Mouse (Mus musculus): Measurements from ENCODE around the gene Ube2f. TPM values are rescaled to one million over a fixed set of nuclear protein-coding genes. Genes with fewer than 3 reads are reported as not detected.

The Ube2f gene
- 84.5 and 96.4 TPM in 2 replicates for polyA plus RNA-seq (2016; fragmentation: Nextera tagmentation; extraction: Ambion mirVana)

DNA sequence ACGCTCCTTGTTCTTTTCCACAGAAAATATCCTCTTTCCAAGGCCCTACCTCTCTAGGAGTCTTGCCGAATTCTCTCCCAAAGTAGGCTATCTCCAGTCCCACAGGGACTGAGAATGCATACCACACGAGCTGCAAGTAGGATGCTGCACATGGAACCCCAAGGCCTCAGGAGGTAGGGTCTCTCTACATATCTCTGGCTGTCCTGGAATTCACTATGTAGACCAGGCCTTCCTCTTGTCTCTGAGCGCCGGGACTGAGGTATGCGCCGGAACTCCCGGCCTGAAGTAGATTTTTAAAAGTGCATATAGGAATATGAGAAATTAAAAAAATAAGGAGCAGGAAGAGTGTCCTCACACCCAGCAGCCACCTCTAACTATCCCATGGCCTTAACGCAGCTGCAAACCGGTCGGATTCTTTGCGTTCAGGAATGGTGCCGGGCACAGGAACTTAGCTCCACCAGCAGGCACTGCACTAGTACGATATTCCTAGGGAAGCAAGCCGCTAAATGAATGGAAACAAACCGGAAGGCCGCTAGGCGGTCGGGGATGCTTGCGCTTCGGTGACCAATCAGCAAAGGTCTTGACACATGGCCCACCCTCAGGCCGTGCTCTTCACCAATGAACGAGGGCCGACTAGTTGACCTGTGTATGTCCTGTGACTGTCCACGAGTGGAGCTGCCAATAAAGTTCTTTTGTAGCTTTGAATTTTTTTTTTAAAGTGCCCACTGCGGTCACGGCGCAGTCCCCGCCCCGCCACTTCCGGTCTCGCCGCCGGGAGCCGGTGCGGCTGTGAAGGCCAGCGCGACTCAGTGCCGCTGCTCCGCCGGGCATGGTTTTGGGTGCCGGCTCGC is at the start of gene Ube2f:
TSS of gene Ube2f (plus strand) at position 741 of the 851 bp plus-strand sequence.
- WGBS, result 1% methylated on average over 43 of the region's 43 CpGs
- peak within 1 kb of the TSS; percentile 92 for H3K27ac ChIP-seq
- no peaks in the 10 kb centered on the region for H3K9me3 ChIP-seq (replicated peaks)
- peak within 1 kb of the TSS; percentile 89 for H3K4me3 ChIP-seq
- H3K27me3 ChIP-seq (ENCODE audit: low read depth, poor library complexity, severe bottlenecking), result no peaks in the 10 kb centered on the region
- peak; percentile 90 for DNase-seq (ENCODE audit: low spot score)
- H3K36me3 ChIP-seq, result peaks cover 7% of the 10 kb centered on the region
- H3K4me1 ChIP-seq, result peaks cover 23% of the 10 kb centered on the region

DNA sequence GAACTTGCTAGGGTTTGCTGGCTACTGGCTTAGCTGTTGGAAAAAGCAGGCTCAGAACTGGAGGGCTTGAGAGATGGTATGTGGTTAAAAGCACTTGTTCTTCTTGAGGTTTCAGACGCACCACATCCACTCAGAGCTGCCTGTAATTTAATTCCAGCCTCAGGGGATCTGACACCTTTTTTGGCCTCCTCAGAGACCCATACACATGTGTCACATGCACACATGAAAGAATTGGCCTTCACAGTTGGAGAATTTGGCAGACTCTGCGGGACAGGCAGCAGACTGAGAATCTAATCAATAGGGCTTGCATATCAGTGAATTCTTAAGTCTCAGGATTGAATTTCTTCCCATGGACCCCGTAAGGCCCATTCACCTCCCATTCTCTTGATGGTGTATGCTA is 49.0 kb upstream of the Ube2f start:
- Histone ChIP-seq H3K4me1 (peaks cover 18% of the 10 kb centered on the region), H3K36me3 (no peaks in the 10 kb centered on the region), H3K27ac (no peak overlapping the region), H3K4me3 (no peak overlapping the region), H3K9me3 (replicated peaks) (no peaks in the 10 kb centered on the region), H3K27me3 (ENCODE audit: low read depth, poor library complexity, severe bottlenecking) (no peaks in the 10 kb centered on the region)
- no peak for DNase-seq (ENCODE audit: low spot score)
- 66% methylated on average over 3 of the region's 3 CpGs for WGBS

DNA sequence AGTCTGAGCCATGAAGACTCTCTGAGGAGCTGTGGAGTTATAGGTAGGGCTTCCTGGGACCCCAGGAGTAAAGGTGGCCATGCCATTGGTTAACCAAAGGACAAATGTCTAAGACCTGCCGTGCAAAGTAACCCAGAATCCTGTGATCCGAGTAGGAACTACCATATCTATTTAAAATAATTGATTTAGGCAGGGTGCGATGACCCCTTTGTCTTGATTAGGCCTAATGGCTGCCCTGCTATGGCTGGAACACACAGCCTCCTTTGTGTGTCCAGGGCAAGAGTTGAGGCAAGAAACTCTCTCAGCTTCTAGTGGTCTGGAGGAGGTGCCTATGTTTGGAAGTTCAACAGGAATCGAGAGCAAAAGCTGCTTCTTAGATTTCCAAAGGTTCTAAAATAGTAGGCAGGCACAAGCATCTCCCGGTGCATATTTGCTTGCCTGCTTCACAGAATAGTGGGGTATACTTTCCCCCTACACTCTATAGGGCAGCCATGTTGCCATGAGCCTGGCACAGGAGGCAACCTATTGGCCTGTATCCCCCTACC is 45.8 kb upstream of the Ube2f start:
- H3K27me3 ChIP-seq (ENCODE audit: low read depth, poor library complexity, severe bottlenecking), result no peaks in the 10 kb centered on the region
- 85% methylated on average over 5 of the region's 5 CpGs for WGBS
- no peak overlapping the region for H3K27ac ChIP-seq
- H3K4me1 ChIP-seq, result peaks cover 18% of the 10 kb centered on the region
- H3K4me3 ChIP-seq, result no peak overlapping the region
- H3K36me3 ChIP-seq, result no peaks in the 10 kb centered on the region
- DNase-seq (ENCODE audit: low spot score), result no peak
- H3K9me3 ChIP-seq (replicated peaks), result no peaks in the 10 kb centered on the region

DNA sequence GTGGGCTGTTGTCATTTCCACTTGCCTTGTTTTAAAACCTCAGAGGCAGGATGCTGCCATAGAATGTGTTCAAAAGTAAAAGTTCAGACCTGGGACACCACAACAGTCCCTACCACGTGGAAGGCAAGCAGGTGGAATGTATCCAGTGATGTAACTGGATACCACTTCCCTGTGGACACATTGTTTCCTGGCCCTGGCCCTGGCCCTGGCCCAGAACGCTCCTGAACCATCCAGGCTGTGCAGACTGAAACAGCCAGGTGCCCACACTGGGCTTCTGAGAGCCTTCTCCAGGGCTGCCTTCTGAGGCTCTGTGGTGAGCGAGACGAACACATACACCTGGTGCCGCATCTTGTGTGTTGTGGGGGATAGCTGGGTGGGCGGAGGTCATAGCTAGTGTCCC is 44.5 kb upstream of the Ube2f start:
- H3K4me3 ChIP-seq, result no peak overlapping the region
- H3K4me1 ChIP-seq, result peaks cover 11% of the 10 kb centered on the region
- 85% methylated on average over 6 of the region's 6 CpGs for WGBS
- H3K27ac ChIP-seq, result no peak overlapping the region
- H3K27me3 ChIP-seq (ENCODE audit: low read depth, poor library complexity, severe bottlenecking), result no peaks in the 10 kb centered on the region
- no peaks in the 10 kb centered on the region for H3K9me3 ChIP-seq (replicated peaks)
- no peaks in the 10 kb centered on the region for H3K36me3 ChIP-seq
- no peak for DNase-seq (ENCODE audit: low spot score)

DNA sequence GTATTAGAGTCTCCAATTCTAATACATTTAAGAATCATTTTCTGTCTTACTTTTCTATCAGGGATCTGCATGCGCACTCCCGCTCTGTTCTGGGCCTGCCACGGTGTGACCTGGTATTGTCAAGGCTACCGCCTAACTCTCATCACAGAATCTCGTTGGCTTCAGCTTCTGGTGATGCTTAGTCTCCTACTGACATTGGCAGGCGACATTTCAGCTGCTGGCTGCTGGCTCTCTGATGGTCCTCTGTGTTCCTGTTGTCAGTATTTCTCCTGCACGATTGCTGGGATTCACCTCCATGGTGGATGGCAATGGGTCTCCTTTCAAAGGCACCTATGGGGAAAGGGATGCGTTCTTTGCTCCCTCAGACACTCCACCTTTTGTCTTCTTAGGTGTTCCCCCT is 43.8 kb upstream of the Ube2f start:
- H3K9me3 ChIP-seq (replicated peaks), result no peaks in the 10 kb centered on the region
- 79% methylated on average over 8 of the region's 8 CpGs for WGBS
- H3K4me3 ChIP-seq, result no peak overlapping the region
- DNase-seq (ENCODE audit: low spot score), result no peak
- no peaks in the 10 kb centered on the region for H3K27me3 ChIP-seq (ENCODE audit: low read depth, poor library complexity, severe bottlenecking)
- no peak overlapping the region for H3K27ac ChIP-seq
- H3K4me1 ChIP-seq, result peaks cover 9% of the 10 kb centered on the region
- H3K36me3 ChIP-seq, result no peaks in the 10 kb centered on the region

DNA sequence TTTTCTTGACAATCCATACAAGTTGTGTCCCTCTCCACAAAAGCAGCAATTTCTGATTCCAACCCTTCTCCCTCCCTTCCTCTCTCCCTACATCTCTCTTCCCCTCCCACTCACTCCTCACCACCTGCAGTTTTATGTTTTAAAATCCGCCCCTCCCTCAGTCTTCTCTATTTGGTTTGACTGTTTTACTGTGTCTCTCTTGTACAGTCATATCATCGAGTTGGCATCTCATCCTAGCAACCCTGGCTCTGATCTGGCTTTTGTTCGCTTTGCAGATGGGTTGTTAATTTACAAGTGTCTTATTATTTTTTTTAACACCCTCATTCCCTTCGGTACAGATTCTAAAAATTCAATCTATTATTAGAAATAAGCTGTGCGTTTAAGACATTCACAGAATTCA is 43.2 kb upstream of the Ube2f start:
- Histone ChIP-seq H3K9me3 (replicated peaks) (no peaks in the 10 kb centered on the region), H3K4me1 (peaks cover 10% of the 10 kb centered on the region), H3K27ac (no peak overlapping the region), H3K4me3 (no peak overlapping the region), H3K27me3 (ENCODE audit: low read depth, poor library complexity, severe bottlenecking) (no peaks in the 10 kb centered on the region), H3K36me3 (no peaks in the 10 kb centered on the region)
- DNase-seq (ENCODE audit: low spot score), result no peak
- 81% methylated on average over 5 of the region's 5 CpGs for WGBS

DNA sequence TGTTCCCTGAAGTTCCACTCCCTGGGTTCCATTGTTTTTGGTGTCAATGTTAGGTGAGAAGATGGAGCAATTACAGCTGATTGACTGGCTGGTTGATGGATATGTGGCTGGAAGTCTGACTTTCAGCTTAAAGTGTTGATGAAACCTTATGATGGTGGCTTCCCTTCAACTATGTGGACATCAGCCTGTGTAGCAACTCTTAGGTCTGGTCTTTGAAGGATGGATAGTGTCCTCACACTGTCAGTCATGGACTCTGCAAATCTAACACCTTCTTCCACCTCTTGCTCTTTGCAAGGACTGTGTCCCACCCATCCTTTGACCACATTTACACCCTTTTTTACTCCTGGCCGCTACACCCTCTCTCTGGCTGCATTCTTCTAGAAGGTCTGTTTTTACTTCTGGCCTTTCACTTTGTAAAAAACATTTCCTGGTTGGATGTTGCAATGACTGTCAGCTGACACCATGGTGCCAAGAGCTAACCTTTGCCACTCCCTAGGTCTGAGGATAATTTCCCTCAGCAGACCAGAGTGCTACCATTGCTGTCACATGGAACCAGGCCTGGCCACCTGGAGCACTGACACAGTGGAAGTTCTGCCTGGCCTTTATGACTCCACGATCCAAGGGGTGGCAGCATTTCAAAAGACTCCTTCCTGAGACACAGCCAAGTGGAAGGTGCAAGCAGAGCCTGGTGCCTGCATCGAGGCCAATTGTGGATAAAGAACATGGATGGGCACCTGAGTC is 42.6 kb upstream of the Ube2f start:
- Histone ChIP-seq H3K4me3 (no peak overlapping the region), H3K9me3 (replicated peaks) (no peaks in the 10 kb centered on the region), H3K27me3 (ENCODE audit: low read depth, poor library complexity, severe bottlenecking) (no peaks in the 10 kb centered on the region), H3K36me3 (no peaks in the 10 kb centered on the region), H3K4me1 (peaks cover 6% of the 10 kb centered on the region; the same call in 1 of the 2 replicates), H3K27ac (no peak overlapping the region)
- no peak for DNase-seq (ENCODE audit: low spot score)
- 72% methylated on average over 3 of the region's 3 CpGs for WGBS

DNA sequence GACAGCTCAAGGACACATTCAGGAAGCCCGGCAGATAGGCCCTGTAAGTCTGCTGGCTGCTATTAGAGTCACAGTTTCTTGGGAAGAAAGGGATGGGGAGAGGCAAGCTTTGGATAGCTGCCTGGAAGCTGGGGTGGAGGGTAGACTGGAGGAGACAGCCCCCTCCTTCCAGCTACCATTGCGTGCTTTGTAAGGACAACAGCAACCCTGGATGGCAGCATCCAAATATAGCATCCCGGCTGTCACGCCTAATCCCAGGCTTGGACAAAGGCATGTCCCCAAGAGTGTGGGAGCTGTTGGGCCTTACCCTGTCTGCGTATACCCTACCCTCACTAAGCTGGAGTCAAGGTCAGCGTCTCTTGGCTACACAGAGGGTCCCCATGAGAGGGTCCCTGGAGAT is 40.8 kb upstream of the Ube2f start:
- no peaks in the 10 kb centered on the region for H3K27me3 ChIP-seq (ENCODE audit: low read depth, poor library complexity, severe bottlenecking)
- no peaks in the 10 kb centered on the region for H3K36me3 ChIP-seq
- no peak overlapping the region for H3K4me3 ChIP-seq
- DNase-seq (ENCODE audit: low spot score), result no peak
- H3K27ac ChIP-seq, result no peak overlapping the region
- 90% methylated on average over 6 of the region's 6 CpGs for WGBS
- no peaks in the 10 kb centered on the region for H3K9me3 ChIP-seq (replicated peaks)
- H3K4me1 ChIP-seq, result peaks cover 15% of the 10 kb centered on the region

DNA sequence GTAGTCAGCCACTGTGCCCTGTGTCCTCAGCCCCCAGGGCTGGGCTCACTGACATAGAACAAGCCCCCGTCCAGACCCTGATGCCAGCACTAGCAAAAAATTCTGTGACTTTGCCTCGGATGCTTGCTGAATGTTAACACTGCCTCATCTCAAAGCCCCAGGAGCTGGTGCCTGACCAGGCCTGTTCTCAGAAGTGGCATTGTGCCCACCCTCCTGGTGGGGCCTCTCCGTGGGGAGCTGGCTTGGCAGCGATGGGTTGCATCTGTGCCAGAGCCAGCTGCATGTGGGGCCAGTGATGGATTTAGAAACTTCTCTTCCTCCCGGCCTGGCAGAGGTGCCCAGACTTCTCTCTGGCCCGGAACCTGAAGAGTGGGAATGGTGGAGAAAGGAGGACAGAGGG is 40.3 kb upstream of the Ube2f start:
- 88% methylated on average over 6 of the region's 6 CpGs for WGBS
- peaks cover 15% of the 10 kb centered on the region for H3K4me1 ChIP-seq
- H3K27ac ChIP-seq, result no peak overlapping the region
- no peak overlapping the region for H3K4me3 ChIP-seq
- DNase-seq (ENCODE audit: low spot score), result no peak
- H3K9me3 ChIP-seq (replicated peaks), result no peaks in the 10 kb centered on the region
- no peaks in the 10 kb centered on the region for H3K36me3 ChIP-seq
- no peaks in the 10 kb centered on the region for H3K27me3 ChIP-seq (ENCODE audit: low read depth, poor library complexity, severe bottlenecking)

DNA sequence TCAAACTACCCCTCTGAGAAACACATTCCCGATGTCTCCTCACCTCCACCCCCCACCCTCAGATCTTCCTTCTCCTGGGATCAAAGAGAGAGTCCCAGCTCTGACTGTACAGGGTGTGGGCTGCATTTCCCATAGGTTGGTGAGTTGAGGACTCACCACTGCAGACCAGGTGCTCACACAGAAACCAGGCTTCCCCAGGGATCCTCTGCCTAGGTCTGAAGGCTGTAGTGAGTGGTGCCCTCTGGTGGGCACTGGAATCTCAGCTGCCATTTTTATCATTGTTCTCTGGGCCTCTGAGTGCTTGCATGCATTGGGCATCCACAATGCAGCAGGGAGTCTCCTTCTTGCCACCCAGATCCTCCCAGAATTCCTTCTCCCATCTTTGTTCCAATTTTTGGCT is 39.0 kb upstream of the Ube2f start:
- H3K4me3 ChIP-seq, result no peak overlapping the region
- DNase-seq (ENCODE audit: low spot score), result peak; percentile 71
- 58% methylated on average over 1 of the region's 1 CpGs for WGBS
- no peaks in the 10 kb centered on the region for H3K27me3 ChIP-seq (ENCODE audit: low read depth, poor library complexity, severe bottlenecking)
- H3K4me1 ChIP-seq, result peaks cover 13% of the 10 kb centered on the region
- H3K27ac ChIP-seq, result no peak overlapping the region
- no peaks in the 10 kb centered on the region for H3K36me3 ChIP-seq
- H3K9me3 ChIP-seq (replicated peaks), result no peaks in the 10 kb centered on the region

DNA sequence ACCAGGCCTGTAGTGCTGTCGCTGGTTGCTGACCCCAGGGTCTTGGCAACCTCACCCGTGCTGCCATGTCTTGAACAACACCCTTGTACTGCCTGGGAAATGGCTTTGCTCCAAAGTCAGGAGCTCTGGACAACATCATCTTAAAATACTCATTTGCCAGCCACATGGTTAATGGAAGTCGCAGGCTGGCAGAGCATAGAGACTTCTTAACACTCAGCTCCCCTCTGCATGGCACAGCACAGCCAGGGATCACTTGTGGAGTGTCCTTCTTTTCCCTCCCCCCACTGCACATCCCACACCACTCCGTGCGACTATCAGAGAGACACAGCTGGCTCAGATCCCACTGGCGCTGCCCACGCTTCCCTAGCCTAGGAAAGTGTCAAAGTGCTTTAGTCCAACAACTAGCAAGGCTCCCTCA is 38.5 kb upstream of the Ube2f start:
- DNase-seq (ENCODE audit: low spot score), result no peak

DNA sequence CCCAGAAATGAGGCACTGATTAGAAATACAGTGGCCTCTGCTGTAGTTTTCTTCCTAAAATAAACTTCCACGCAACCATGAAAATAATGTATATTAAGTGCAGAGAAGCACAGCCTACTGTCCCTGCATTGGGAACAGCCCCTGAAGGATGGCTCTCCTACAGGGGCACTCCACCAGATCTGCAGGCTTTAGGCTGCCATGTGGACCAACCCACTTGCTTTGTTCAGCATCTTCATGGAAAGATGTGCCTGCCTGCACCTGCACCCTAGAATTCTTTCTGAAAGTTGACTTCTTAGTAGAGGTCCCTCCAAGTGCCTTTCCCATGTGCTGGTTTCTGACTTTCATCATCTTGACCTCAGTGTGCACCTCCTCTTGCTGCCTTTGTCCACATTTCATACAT is 34.8 kb upstream of the Ube2f start:
- no peak for DNase-seq (ENCODE audit: low spot score)
- 100% methylated on average over 1 of the region's 1 CpGs for WGBS
- Histone ChIP-seq H3K27ac (no peak overlapping the region), H3K36me3 (no peaks in the 10 kb centered on the region), H3K4me3 (no peak overlapping the region), H3K4me1 (peaks cover 13% of the 10 kb centered on the region), H3K27me3 (ENCODE audit: low read depth, poor library complexity, severe bottlenecking) (no peaks in the 10 kb centered on the region), H3K9me3 (replicated peaks) (no peaks in the 10 kb centered on the region)

More for the DNA sequence above, 38.5 kb upstream of the Ube2f start:
- WGBS, result 81% methylated on average over 7 of the region's 7 CpGs
- Histone ChIP-seq H3K9me3 (replicated peaks) (no peaks in the 10 kb centered on the region), H3K4me3 (no peak overlapping the region), H3K27ac (no peak overlapping the region), H3K27me3 (ENCODE audit: low read depth, poor library complexity, severe bottlenecking) (no peaks in the 10 kb centered on the region), H3K4me1 (peaks cover 13% of the 10 kb centered on the region), H3K36me3 (no peaks in the 10 kb centered on the region)

DNA sequence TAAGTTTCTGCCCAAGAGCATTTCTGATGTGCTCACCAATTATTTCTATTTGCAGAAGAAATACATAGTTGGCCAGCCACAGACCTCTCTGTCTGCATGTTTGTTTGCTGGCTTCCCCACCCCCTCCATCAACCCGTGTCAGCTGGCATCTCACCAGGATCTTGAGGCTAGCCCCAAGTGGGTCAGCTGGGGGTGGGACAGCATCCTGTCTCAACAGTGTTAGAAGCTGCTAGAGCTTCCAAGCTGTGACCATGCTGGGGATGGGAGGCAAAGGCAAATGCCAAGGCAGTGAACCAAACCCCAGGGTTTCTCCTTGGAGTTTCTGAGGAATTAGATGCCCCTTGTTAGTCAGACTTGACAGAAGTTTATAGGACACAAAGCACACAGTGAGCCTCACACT is 34.1 kb upstream of the Ube2f start:
- H3K4me3 ChIP-seq, result no peak overlapping the region
- H3K27me3 ChIP-seq (ENCODE audit: low read depth, poor library complexity, severe bottlenecking), result no peaks in the 10 kb centered on the region
- H3K27ac ChIP-seq, result no peak overlapping the region
- peaks cover 13% of the 10 kb centered on the region for H3K4me1 ChIP-seq
- no peaks in the 10 kb centered on the region for H3K36me3 ChIP-seq
- DNase-seq (ENCODE audit: low spot score), result no peak
- 58% methylated on average over 1 of the region's 1 CpGs for WGBS
- no peaks in the 10 kb centered on the region for H3K9me3 ChIP-seq (replicated peaks)
